In genomic region chr3:84324967-84325441, GRCm38 (mm10) we compare ENCODE assay signal across 9 mouse cellular contexts. TPM values are rescaled to one million over a fixed set of nuclear protein-coding genes. Genes with fewer than 3 reads are reported as not detected.
A peak's percentile ranks its signal among the peaks of the same experiment; 100 is the strongest.
DNase-seq lines count a peak whose midpoint lies in the region; ATAC-seq and TF ChIP-seq lines count a peak whose summit lies in the region.
"Had no signal": no experiment of that assay in that cellular context is flagged by ENCODE, and none has a peak within 500 bp of the region (broad histone marks: within the 10 kb centered on the region; RNA-seq: fewer than 3 reads in every experiment).

No protein-coding gene starts in this region.

- no peaks in the 10 kb centered on the region for H3K36me3 ChIP-seq in heart, embryonic 11.5 days (ENCODE audit: control insufficient read depth, insufficient read depth, low read length)
- H3K36me3 ChIP-seq in heart, postnatal 0 days (replicated peaks; ENCODE audit: control insufficient read depth, insufficient read depth, low read length) = no peaks in the 10 kb centered on the region
- no peaks in the 10 kb centered on the region for H3K36me3 ChIP-seq in lung, postnatal 0 days (ENCODE audit: insufficient read depth, low read length)
- no peaks in the 10 kb centered on the region for H3K36me3 ChIP-seq in midbrain, embryonic 16.5 days (ENCODE audit: control insufficient read depth, insufficient read depth, low read length)
- H3K36me3 ChIP-seq: limb, embryonic 12.5 days had no signal

- DNase-seq in heart, adult 18-20 months = peak; percentile 61 to 77
- DNase-seq in MEL-GATA-1-ER (ENCODE audit: extremely low read depth, low read depth) = peak; percentile 95
- DNase-seq in heart, postnatal 0 days (ENCODE audit: low spot score) = peak; percentile 67
- peak; percentile 89 for DNase-seq in lung, postnatal 0 days (ENCODE audit: low spot score)
- no peak for DNase-seq in thymus, postnatal 10 days (ENCODE audit: low spot score in 2 of 2)
- DNase-seq in kidney, adult 9 months = no peak

- TF ChIP-seq CTCF in heart, postnatal 0 days (IDR thresholded peaks at IDR 0.05; ENCODE audit: low read depth) = no peak
- no peak for TF ChIP-seq CTCF in lung, postnatal 0 days (IDR thresholded peaks at IDR 0.05)

- H3K9me3 ChIP-seq in heart, embryonic 11.5 days (replicated peaks; ENCODE audit: control insufficient read depth, low read length) = no peaks in the 10 kb centered on the region
- H3K9me3 ChIP-seq in heart, postnatal 0 days (replicated peaks; ENCODE audit: control insufficient read depth, low read length) = no peaks in the 10 kb centered on the region
- H3K9me3 ChIP-seq in lung, postnatal 0 days (ENCODE audit: low read length) = no peaks in the 10 kb centered on the region
- H3K9me3 ChIP-seq in midbrain, embryonic 16.5 days (replicated peaks; ENCODE audit: control insufficient read depth, low read length, poor library complexity, severe bottlenecking) = no peaks in the 10 kb centered on the region
- H3K9me3 ChIP-seq: limb, embryonic 12.5 days had no signal

- no peak overlapping the region for H3K27ac ChIP-seq in heart, embryonic 11.5 days (ENCODE audit: low read depth, low read length)
- peak overlapping the region; percentile 50; the same call in 1 of the 2 replicates for H3K27ac ChIP-seq in heart, postnatal 0 days (ENCODE audit: low read depth)
- H3K27ac ChIP-seq in lung, postnatal 0 days (ENCODE audit: low read length) = peak overlapping the region; percentile 69
- H3K27ac ChIP-seq in midbrain, embryonic 16.5 days (ENCODE audit: low read length) = no peak overlapping the region
- H3K27ac ChIP-seq: limb, embryonic 12.5 days had no signal

- TF ChIP-seq EP300 in heart, postnatal 0 days (IDR thresholded peaks at IDR 0.05; ENCODE audit: low read depth) = peak; percentile 90
- TF ChIP-seq EP300 in lung, postnatal 0 days (IDR thresholded peaks at IDR 0.05) = peak; percentile 98

- H3K4me2 ChIP-seq in heart, embryonic 11.5 days = no peak overlapping the region
- no peak overlapping the region for H3K4me2 ChIP-seq in heart, postnatal 0 days (ENCODE audit: low read depth, low read length)
- no peak overlapping the region for H3K4me2 ChIP-seq in lung, postnatal 0 days (replicated peaks; ENCODE audit: low read depth, low read length)
- H3K4me2 ChIP-seq in midbrain, embryonic 16.5 days (ENCODE audit: low read length) = no peak overlapping the region

- WGBS in heart, embryonic 11.5 days (ENCODE audit: insufficient replicate concordance) = 74% methylated on average over 12 of the region's 12 CpGs
- WGBS in heart, postnatal 0 days = 68% methylated on average over 12 of the region's 12 CpGs
- 71% methylated on average over 12 of the region's 12 CpGs for WGBS in lung, postnatal 0 days
- 84% methylated on average over 12 of the region's 12 CpGs for WGBS in midbrain, embryonic 16.5 days

- no peak overlapping the region for H3K4me3 ChIP-seq in heart, embryonic 11.5 days (ENCODE audit: low read depth, low read length)
- H3K4me3 ChIP-seq in heart, postnatal 0 days (ENCODE audit: low read depth, low read length) = no peak overlapping the region
- no peak overlapping the region for H3K4me3 ChIP-seq in lung, postnatal 0 days (ENCODE audit: low read depth, low read length)
- H3K4me3 ChIP-seq in midbrain, embryonic 16.5 days (ENCODE audit: low read depth, low read length) = no peak overlapping the region
- H3K4me3 ChIP-seq: limb, embryonic 12.5 days had no signal

- H3K27me3 ChIP-seq in heart, embryonic 11.5 days (ENCODE audit: control insufficient read depth, insufficient read depth, low read length) = no peaks in the 10 kb centered on the region
- no peaks in the 10 kb centered on the region for H3K27me3 ChIP-seq in heart, postnatal 0 days (ENCODE audit: control insufficient read depth, insufficient read depth, low read length)
- no peaks in the 10 kb centered on the region for H3K27me3 ChIP-seq in lung, postnatal 0 days (replicated peaks; ENCODE audit: insufficient read depth, low read length)
- no peaks in the 10 kb centered on the region for H3K27me3 ChIP-seq in midbrain, embryonic 16.5 days (ENCODE audit: control insufficient read depth, insufficient read depth, low read depth, low read length)
- H3K27me3 ChIP-seq: limb, embryonic 12.5 days had no signal

- ATAC-seq in heart, embryonic 11.5 days (replicated peaks; ENCODE audit: insufficient number of reproducible peaks, low FRiP score, low TSS enrichment) = no peak
- ATAC-seq in heart, postnatal 0 days (ENCODE audit: insufficient read depth, low read depth) = peak; percentile 83
- ATAC-seq in lung, postnatal 0 days = peak; percentile 94
- no peak for ATAC-seq in midbrain, embryonic 16.5 days

- H3K4me1 ChIP-seq in heart, embryonic 11.5 days (ENCODE audit: control insufficient read depth, insufficient read depth, low read length) = peaks cover 9% of the 10 kb centered on the region; the same call in 1 of the 2 replicates
- H3K4me1 ChIP-seq in heart, postnatal 0 days (ENCODE audit: control insufficient read depth, insufficient read depth) = 0 out of 2 replicates have a peak, but pooled peaks cover 6% of the 10 kb centered on the region
- peaks cover 5% of the 10 kb centered on the region; the same call in 1 of the 2 replicates for H3K4me1 ChIP-seq in lung, postnatal 0 days (ENCODE audit: insufficient read depth, low read depth, low read length)
- H3K4me1 ChIP-seq in midbrain, embryonic 16.5 days (ENCODE audit: control insufficient read depth, insufficient read depth, low read length) = peaks cover 2% of the 10 kb centered on the region; the same call in 1 of the 2 replicates

- no peak overlapping the region for H3K9ac ChIP-seq in heart, embryonic 11.5 days (ENCODE audit: low read depth, low read length)
- no peak overlapping the region for H3K9ac ChIP-seq in heart, postnatal 0 days (replicated peaks; ENCODE audit: low read depth, low read length)
- no peak overlapping the region for H3K9ac ChIP-seq in lung, postnatal 0 days (replicated peaks; ENCODE audit: low read depth)
- no peak overlapping the region for H3K9ac ChIP-seq in midbrain, embryonic 16.5 days (ENCODE audit: low read depth, low read length)
- H3K9ac ChIP-seq: limb, embryonic 12.5 days had no signal

RNA-seq across cellular contexts. Expression of gene Trim2, which starts 18.3 kb away (rescaled TPM):
- 1 to 10 TPM; 6.2 to 7.0 TPM for total RNA-seq in heart, adult 18-20 months (2021)
- polyA plus RNA-seq in heart, embryonic 11.5 days (2014; fragmentation: Nextera tagmentation; extraction: Ambion mirVana) = 8.9 TPM in 2 replicates
- 6.1 and 11.0 TPM in 2 replicates for total RNA-seq in heart, postnatal 0 days (2014; rRNA removed; ENCODE audit: low replicate concordance)
- 4.9 and 6.0 TPM in 2 replicates for polyA plus RNA-seq in heart, postnatal 0 days (2015; fragmentation: Nextera tagmentation; extraction: Ambion mirVana)
- 18.7 and 20.0 TPM in 2 replicates for polyA plus RNA-seq in lung, postnatal 0 days (2015; fragmentation: Nextera tagmentation; extraction: Ambion mirVana)
- 174 and 182 TPM in 2 replicates for polyA plus RNA-seq in midbrain, embryonic 16.5 days (2015; fragmentation: Nextera tagmentation; extraction: Ambion mirVana)

Comparison
In these comparisons a context has a peak if more than half of its experiments do, and no peak if none do; other contexts are left out.
1. ATAC-seq: peak in heart, postnatal 0 days (single experiment) and lung, postnatal 0 days (single experiment); none in heart, embryonic 11.5 days (single experiment) and midbrain, embryonic 16.5 days (single experiment).
2. H3K27ac ChIP-seq: peak in heart, postnatal 0 days (single experiment) and lung, postnatal 0 days (single experiment); none in heart, embryonic 11.5 days (single experiment) and midbrain, embryonic 16.5 days (single experiment).
3. DNase-seq: peak in heart, adult 18-20 months (2 of 2), MEL-GATA-1-ER (single experiment), heart, postnatal 0 days (single experiment) and lung, postnatal 0 days (single experiment); none in thymus, postnatal 10 days (0 of 2) and kidney, adult 9 months (single experiment).